Mouse (Mus musculus) spleen, adult 2 months (tissue): ENCODE results near the gene Brinp2.

Source experiments
- CTCF ChIP-seq: fragments of 200-500 bp; IDR thresholded peaks from 2 replicates; pipeline ENCODE4 v1.5.1; 2011; ENCODE audit warnings: mild to moderate bottlenecking, inconsistent platforms; ENCODE audit not compliant: insufficient read depth, insufficient read length, insufficient replicate concordance; ENCODE audit errors: extremely low read depth
- POLR2A ChIP-seq: fragments of 200-500 bp; IDR thresholded peaks from 2 replicates; pipeline ENCODE4 v1.6.1; 2011; ENCODE audit warnings: low read depth, low read length, inconsistent platforms

GRCm38 (mm10) chr1:158248266-158248665, 107.9 kb downstream of the Brinp2 start:
- no peak for TF ChIP-seq CTCF
- TF ChIP-seq POLR2A = no peak
